Mouse (Mus musculus) retina, postnatal 1 day (tissue): Measurements from ENCODE around the gene Hipk3.
A peak's percentile ranks its signal among the peaks of the same experiment; 100 is the strongest.

ENCODE experiments used
- DNase-seq: peaks from one replicate; pipeline ENCODE4 v3.0.0-alpha.2; 2012

The Hipk3 gene

GRCm38 (mm10) chr2:104493951-104494800, at the start of gene Hipk3:
Gene Hipk3, minus strand, starts transcription at chr2:104494446.
- peak; percentile 88 for DNase-seq

GRCm38 (mm10) chr2:104540286-104540685, 46.0 kb upstream of the Hipk3 start:
- no peak for DNase-seq

GRCm38 (mm10) chr2:104534751-104535150, 40.5 kb upstream of the Hipk3 start:
- no peak for DNase-seq

- DNase-seq = no peak
Measured at GRCm38 (mm10) chr2:104532548-104532947, 38.3 kb upstream of the Hipk3 start.

GRCm38 (mm10) chr2:104526559-104526958, 32.3 kb upstream of the Hipk3 start:
- DNase-seq = no peak

GRCm38 (mm10) chr2:104525506-104525905, 31.3 kb upstream of the Hipk3 start:
- no peak for DNase-seq

GRCm38 (mm10) chr2:104511622-104512021, 17.4 kb upstream of the Hipk3 start:
- DNase-seq = no peak

GRCm38 (mm10) chr2:104502388-104502787, 8.1 kb upstream of the Hipk3 start:
- DNase-seq = peak; percentile 15

GRCm38 (mm10) chr2:104501091-104501490, 6.8 kb upstream of the Hipk3 start:
- DNase-seq = no peak

- no peak for DNase-seq
Measured at GRCm38 (mm10) chr2:104497771-104498170, 3.5 kb upstream of the Hipk3 start.

GRCm38 (mm10) chr2:104497231-104497630, 3.0 kb upstream of the Hipk3 start:
- DNase-seq = no peak

GRCm38 (mm10) chr2:104496206-104496605, 2.0 kb upstream of the Hipk3 start:
- DNase-seq = no peak

- no peak for DNase-seq
Measured at GRCm38 (mm10) chr2:104494801-104495185, 547 bp upstream of the Hipk3 start.

- DNase-seq = peak; percentile 90
Measured at GRCm38 (mm10) chr2:104493021-104493950, 960 bp downstream of the Hipk3 start.

GRCm38 (mm10) chr2:104491221-104491795, 2.9 kb downstream of the Hipk3 start:
- no peak for DNase-seq

- no peak for DNase-seq
Measured at GRCm38 (mm10) chr2:104490761-104491160, 3.5 kb downstream of the Hipk3 start.

- DNase-seq = no peak
Measured at GRCm38 (mm10) chr2:104489851-104490250, 4.4 kb downstream of the Hipk3 start.

GRCm38 (mm10) chr2:104484438-104484837, 9.8 kb downstream of the Hipk3 start:
- DNase-seq = no peak

GRCm38 (mm10) chr2:104482156-104482555, 12.1 kb downstream of the Hipk3 start:
- no peak for DNase-seq

- no peak for DNase-seq
Measured at GRCm38 (mm10) chr2:104479054-104479453, 15.2 kb downstream of the Hipk3 start.

GRCm38 (mm10) chr2:104477398-104478015, 16.7 kb downstream of the Hipk3 start:
- DNase-seq = no peak

GRCm38 (mm10) chr2:104472056-104472455, 22.2 kb downstream of the Hipk3 start:
- no peak for DNase-seq

- no peak for DNase-seq
Measured at GRCm38 (mm10) chr2:104471161-104471560, 23.1 kb downstream of the Hipk3 start.
